Mouse (Mus musculus): ENCODE measurements around the gene Tprg. TPM values are rescaled to one million over a fixed set of nuclear protein-coding genes. Genes with fewer than 3 reads are reported as not detected.

The Tprg gene
- polyA plus RNA-seq (2012; rRNA removed), result not detected in 2 replicates

- WGBS, result 86% methylated on average over 5 of the region's 5 CpGs
- DNase-seq (ENCODE audit: low read depth, low spot score), result no peak
These were observed at the start of gene Tprg for GRCm38 (mm10) chr16:25286517-25286916. Gene Tprg (plus strand): TSS chr16:25286817.

DNA sequence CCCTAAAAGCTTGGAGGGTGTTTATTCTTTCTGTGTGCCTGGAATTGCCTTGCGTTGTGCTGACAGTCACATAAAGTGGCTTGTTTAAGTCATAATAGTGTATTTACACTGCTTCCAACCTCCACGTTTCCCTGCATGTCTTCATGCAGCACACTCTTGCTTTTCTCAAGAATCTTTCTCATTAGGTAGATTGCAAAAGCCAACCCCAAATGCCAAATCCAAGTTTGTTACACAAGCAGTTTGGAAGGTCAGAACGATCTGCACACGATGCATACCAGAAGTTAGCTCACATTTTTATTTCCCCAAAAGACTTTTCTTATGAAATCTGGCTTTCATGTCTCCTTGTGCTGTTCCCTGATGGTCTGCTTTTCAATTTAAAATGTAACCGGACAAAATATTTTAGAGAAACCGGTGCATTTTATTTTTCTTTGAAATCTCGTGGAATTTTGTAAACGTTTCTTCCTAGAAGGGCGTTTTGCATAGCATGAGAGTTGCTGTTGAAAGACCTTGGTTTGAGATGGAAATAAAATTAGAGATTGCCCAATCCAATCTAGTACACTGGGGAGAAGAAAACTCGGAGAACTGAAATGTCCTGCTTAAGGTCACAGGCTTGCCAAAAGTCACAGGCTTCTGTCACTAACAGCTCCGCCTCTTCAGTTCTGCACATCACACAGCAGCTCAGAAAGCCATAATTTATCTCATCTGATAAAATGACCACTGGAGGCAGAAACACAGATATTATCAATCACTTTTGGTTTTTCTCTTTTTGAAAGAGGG is 48.2 kb upstream of the Tprg start:
- 51% methylated on average over 11 of the region's 11 CpGs for WGBS

GRCm38 (mm10) chr16:25248889-25249288 is 37.7 kb upstream of the Tprg start:
- no peak for DNase-seq (ENCODE audit: low read depth, low spot score)
- WGBS, result 64% methylated on average over 6 of the region's 6 CpGs

More for the DNA sequence above, 48.2 kb upstream of the Tprg start:
- no peak for DNase-seq (ENCODE audit: low read depth, low spot score)

- WGBS, result 84% methylated on average over 6 of the region's 6 CpGs
These were observed 36.4 kb upstream of the Tprg start for GRCm38 (mm10) chr16:25250129-25250749.

DNA sequence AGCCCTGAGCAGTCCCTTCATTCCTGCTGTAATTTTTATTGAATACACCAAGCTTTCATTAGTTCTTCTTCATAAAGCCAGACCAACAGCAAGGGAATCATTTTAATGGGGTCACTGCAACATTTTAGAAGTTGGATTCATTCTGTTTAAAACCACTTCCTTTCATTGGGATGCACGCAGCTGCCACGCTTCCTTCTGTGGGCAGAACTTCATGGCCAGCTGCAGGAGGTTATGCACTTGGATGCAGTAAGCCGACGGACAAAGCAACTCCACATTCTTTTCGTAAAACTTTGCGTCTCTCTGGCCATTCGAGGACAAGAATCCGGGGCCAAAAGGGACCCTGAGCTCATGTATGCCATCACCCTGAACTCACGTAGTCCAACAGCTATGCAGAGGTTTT is 35.5 kb upstream of the Tprg start:
- 73% methylated on average over 9 of the region's 9 CpGs for WGBS
- DNase-seq (ENCODE audit: low read depth, low spot score), result no peak

More at GRCm38 (mm10) chr16:25250129-25250749, 36.4 kb upstream of the Tprg start:
- DNase-seq (ENCODE audit: low read depth, low spot score), result no peak

DNA sequence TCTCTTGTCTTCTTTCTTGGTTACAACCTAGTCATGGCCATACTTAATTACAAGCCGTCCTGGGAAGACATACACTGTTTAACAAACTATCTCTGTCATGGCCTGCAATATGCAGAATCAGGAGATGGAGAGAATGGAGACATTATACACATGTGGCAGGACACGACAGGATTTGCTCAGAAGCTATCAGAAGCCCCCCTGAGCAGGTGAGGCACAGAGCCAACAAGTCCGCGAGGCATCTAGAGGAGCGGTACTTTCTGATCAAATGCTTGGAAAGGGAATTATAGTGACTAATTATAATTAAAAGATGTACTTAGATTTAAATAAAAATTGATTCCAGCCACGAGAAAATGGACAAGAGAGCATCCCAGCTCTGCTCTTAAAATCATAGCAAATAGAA is 32.0 kb upstream of the Tprg start:
- DNase-seq (ENCODE audit: low read depth, low spot score), result no peak
- 79% methylated on average over 6 of the region's 6 CpGs for WGBS

DNA sequence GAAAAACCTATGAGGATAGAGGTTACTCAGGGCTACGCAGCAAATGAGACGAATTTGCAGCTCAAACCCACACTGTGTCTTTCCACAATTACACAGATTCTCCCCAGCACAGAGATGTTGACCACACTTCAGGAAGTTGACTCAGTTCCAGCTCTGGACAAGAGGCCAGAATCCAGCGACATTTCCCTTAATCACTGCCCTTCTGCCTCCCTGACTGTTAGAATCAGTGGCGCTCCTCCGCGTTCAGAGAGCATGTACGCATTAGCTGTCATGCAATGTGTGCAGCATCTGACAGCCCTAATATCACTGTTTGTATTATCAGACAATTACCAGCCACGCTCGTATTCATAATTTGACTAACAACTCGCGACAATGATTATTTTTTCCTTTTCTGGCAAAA is 31.4 kb upstream of the Tprg start:
- WGBS, result 74% methylated on average over 11 of the region's 11 CpGs
- no peak for DNase-seq (ENCODE audit: low read depth, low spot score)

GRCm38 (mm10) chr16:25255603-25256260 is 30.9 kb upstream of the Tprg start:
- DNase-seq (ENCODE audit: low read depth, low spot score), result no peak
- 85% methylated on average over 8 of the region's 8 CpGs for WGBS

- 87% methylated on average over 5 of the region's 5 CpGs for WGBS
- DNase-seq (ENCODE audit: low read depth, low spot score), result no peak
These were observed 24.3 kb upstream of the Tprg start for GRCm38 (mm10) chr16:25262306-25262705.

- no peak for DNase-seq (ENCODE audit: low read depth, low spot score)
- 38% methylated on average over 4 of the region's 4 CpGs for WGBS
These were observed 23.7 kb upstream of the Tprg start for GRCm38 (mm10) chr16:25262965-25263364.

GRCm38 (mm10) chr16:25263520-25264149 is 23.0 kb upstream of the Tprg start:
- 35% methylated on average over 9 of the region's 9 CpGs for WGBS
- DNase-seq (ENCODE audit: low read depth, low spot score), result peak; percentile 28

DNA sequence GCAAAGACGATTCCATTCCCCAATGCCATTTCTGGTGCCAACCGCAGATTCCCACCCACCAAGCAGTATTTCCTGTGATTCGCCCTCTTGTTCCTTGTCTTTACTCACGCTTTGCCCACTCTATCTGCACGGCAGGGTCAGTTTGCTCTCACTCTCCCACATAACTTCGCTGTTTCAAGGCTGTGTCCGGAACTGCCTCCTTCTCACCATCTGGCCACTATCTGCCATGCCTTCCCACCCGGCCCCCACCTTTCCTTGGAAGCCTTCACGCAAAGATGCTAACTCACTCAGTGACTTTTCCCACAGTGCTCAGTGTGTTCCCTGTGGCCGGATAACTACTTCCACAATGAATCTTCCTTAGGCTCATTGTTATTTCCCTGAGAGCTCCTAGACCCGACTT is 21.4 kb upstream of the Tprg start:
- WGBS, result 71% methylated on average over 11 of the region's 11 CpGs
- no peak for DNase-seq (ENCODE audit: low read depth, low spot score)

DNA sequence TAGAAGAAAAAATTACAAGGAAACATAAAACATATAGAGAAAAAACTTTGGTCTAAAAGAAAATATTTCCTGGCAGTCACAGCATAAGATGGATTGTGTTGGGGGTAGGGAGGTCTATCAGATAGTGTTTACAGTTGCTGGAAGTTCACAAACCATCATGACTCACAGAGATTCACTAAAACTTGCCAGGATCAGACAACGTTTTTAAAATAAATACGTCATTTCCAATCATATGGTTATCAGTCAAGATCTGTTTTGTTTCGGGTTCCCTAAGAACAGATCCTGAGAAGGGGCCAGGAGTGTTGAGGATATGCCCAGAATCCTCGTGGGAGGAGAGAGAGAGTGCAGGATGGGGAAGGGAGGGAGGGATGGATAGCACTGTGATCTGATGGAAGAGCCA is 18.3 kb upstream of the Tprg start:
- no peak for DNase-seq (ENCODE audit: low read depth, low spot score)
- WGBS, result 53% methylated on average over 4 of the region's 4 CpGs

- 65% methylated on average over 4 of the region's 4 CpGs for WGBS
- no peak for DNase-seq (ENCODE audit: low read depth, low spot score)
These were observed 4.1 kb upstream of the Tprg start for GRCm38 (mm10) chr16:25282563-25282962.

DNA sequence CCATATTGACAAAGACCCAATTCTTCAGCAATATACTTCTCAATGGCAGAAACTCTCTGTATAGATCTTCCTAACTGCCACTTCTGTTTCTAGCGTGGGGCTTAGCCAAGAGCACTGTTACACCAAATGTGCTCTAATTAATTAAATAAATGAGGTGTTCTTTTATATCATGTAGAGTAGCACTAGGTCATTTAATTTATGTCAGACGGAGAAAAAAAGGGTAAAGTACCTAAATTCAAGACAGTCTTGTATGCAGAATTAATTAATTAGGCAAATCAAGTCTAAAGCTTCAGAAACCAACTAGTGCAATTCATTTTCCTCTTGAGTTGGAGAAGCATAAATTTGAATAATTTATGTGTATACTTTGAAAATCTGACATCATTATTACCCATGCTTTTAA is 7.1 kb downstream of the Tprg start:
- no peak for DNase-seq (ENCODE audit: low read depth, low spot score)
- WGBS, result 87% methylated on average over 2 of the region's 2 CpGs

- 79% methylated on average over 11 of the region's 11 CpGs for WGBS
- no peak for DNase-seq (ENCODE audit: low read depth, low spot score)
These were observed 8.9 kb downstream of the Tprg start for GRCm38 (mm10) chr16:25295546-25295945.

GRCm38 (mm10) chr16:25296746-25297145 is 10.1 kb downstream of the Tprg start:
- no peak for DNase-seq (ENCODE audit: low read depth, low spot score)
- 86% methylated on average over 5 of the region's 5 CpGs for WGBS

DNA sequence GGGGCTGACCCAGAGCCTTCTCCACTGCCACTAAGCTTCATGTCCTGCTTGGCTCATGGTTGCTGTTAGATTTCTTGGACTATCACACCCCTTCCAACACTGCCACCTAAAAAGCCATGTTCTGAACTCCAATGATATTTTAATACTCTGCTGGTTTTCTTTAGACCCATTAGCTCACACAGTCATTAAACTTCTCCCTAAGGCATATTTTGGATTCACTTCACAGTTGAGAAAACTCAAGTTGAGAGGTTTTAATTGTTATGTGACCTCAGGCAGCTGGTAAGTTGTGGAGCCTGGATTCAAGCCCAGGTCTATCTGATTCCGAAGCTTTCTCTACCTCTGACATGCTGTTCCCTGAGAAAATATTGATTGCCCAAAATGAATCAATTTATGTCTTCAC is 11.6 kb downstream of the Tprg start:
- no peak for DNase-seq (ENCODE audit: low read depth, low spot score)
- 86% methylated on average over 1 of the region's 1 CpGs for WGBS

GRCm38 (mm10) chr16:25302616-25303015 is 16.0 kb downstream of the Tprg start:
- DNase-seq (ENCODE audit: low read depth, low spot score), result no peak
- 91% methylated on average over 4 of the region's 4 CpGs for WGBS

- no peak for DNase-seq (ENCODE audit: low read depth, low spot score)
- 82% methylated on average over 5 of the region's 5 CpGs for WGBS
These were observed 27.4 kb downstream of the Tprg start for GRCm38 (mm10) chr16:25314006-25314405.

Measured in large intestine, adult 2 months (tissue).